Mouse (Mus musculus): ENCODE results near the gene Crhbp. TPM values are rescaled to one million over a fixed set of nuclear protein-coding genes. Genes with fewer than 3 reads are reported as not detected.
A peak's percentile ranks its signal among the peaks of the same experiment; 100 is the strongest.

Crhbp gene
- total and polyA plus RNA-seq, 2 experiments from 2014 or later, result 4.5 to 5.5 TPM

GRCm38 (mm10) chr13:95475124-95475523 is 30.4 kb upstream of the Crhbp start:
- H3K27me3 ChIP-seq (ENCODE audit: insufficient read depth, low read length), result no peaks in the 10 kb centered on the region
- no peak overlapping the region for H3K27ac ChIP-seq (ENCODE audit: low read depth, low read length)
- no peak overlapping the region for H3K9ac ChIP-seq
- no peak for DNase-seq
- H3K36me3 ChIP-seq (ENCODE audit: insufficient read depth), result no peaks in the 10 kb centered on the region
- H3K4me1 ChIP-seq (ENCODE audit: insufficient read depth), result no peaks in the 10 kb centered on the region
- H3K9me3 ChIP-seq (ENCODE audit: low read length), result no peaks in the 10 kb centered on the region
- no peak overlapping the region for H3K4me2 ChIP-seq (ENCODE audit: low read depth)
- no peak for ATAC-seq
- WGBS, result 63% methylated on average over 7 of the region's 7 CpGs
- TF ChIP-seq CTCF (IDR thresholded peaks at IDR 0.05; ENCODE audit: low read depth), result no peak
- H3K4me3 ChIP-seq (ENCODE audit: low read depth, low read length), result no peak overlapping the region

GRCm38 (mm10) chr13:95474294-95474693 is 29.6 kb upstream of the Crhbp start:
- DNase-seq (no peak), ATAC-seq (no peak)
- TF ChIP-seq CTCF (IDR thresholded peaks at IDR 0.05; ENCODE audit: low read depth), result no peak
- 85% methylated on average over 3 of the region's 3 CpGs for WGBS
- Histone ChIP-seq H3K4me2 (ENCODE audit: low read depth) (no peak overlapping the region), H3K9me3 (ENCODE audit: low read length) (no peaks in the 10 kb centered on the region), H3K4me1 (ENCODE audit: insufficient read depth) (no peaks in the 10 kb centered on the region), H3K36me3 (ENCODE audit: insufficient read depth) (no peaks in the 10 kb centered on the region), H3K27ac (ENCODE audit: low read depth, low read length) (no peak overlapping the region), H3K9ac (no peak overlapping the region), H3K4me3 (ENCODE audit: low read depth, low read length) (no peak overlapping the region), H3K27me3 (ENCODE audit: insufficient read depth, low read length) (no peaks in the 10 kb centered on the region)

GRCm38 (mm10) chr13:95470970-95471369 is 26.2 kb upstream of the Crhbp start:
- Histone ChIP-seq H3K27me3 (ENCODE audit: insufficient read depth, low read length) (no peaks in the 10 kb centered on the region), H3K4me2 (ENCODE audit: low read depth) (no peak overlapping the region), H3K9me3 (ENCODE audit: low read length) (no peaks in the 10 kb centered on the region), H3K4me3 (ENCODE audit: low read depth, low read length) (no peak overlapping the region), H3K36me3 (ENCODE audit: insufficient read depth) (no peaks in the 10 kb centered on the region), H3K4me1 (ENCODE audit: insufficient read depth) (no peaks in the 10 kb centered on the region), H3K27ac (ENCODE audit: low read depth, low read length) (no peak overlapping the region), H3K9ac (no peak overlapping the region)
- DNase-seq (peak; percentile 22), ATAC-seq (no peak)
- 50% methylated on average over 2 of the region's 2 CpGs for WGBS
- TF ChIP-seq CTCF (IDR thresholded peaks at IDR 0.05; ENCODE audit: low read depth), result peak; percentile 65

- no peaks in the 10 kb centered on the region for H3K4me1 ChIP-seq (ENCODE audit: insufficient read depth)
Measured at GRCm38 (mm10) chr13:95451529-95451928, 6.8 kb upstream of the Crhbp start.

GRCm38 (mm10) chr13:95450636-95451210 is 6.0 kb upstream of the Crhbp start:
- H3K27me3 ChIP-seq (ENCODE audit: insufficient read depth, low read length), result no peaks in the 10 kb centered on the region
- no peak for TF ChIP-seq CTCF (IDR thresholded peaks at IDR 0.05; ENCODE audit: low read depth)
- DNase-seq (no peak), ATAC-seq (no peak; the same call in 1 of the 2 replicates)
- no peak overlapping the region for H3K27ac ChIP-seq (ENCODE audit: low read depth, low read length)
- no peaks in the 10 kb centered on the region for H3K9me3 ChIP-seq (ENCODE audit: low read length)
- no peak overlapping the region for H3K4me2 ChIP-seq (ENCODE audit: low read depth)
- H3K9ac ChIP-seq, result no peak overlapping the region
- WGBS, result 93% methylated on average over 9 of the region's 9 CpGs
- H3K4me3 ChIP-seq (ENCODE audit: low read depth, low read length), result no peak overlapping the region
- no peaks in the 10 kb centered on the region for H3K36me3 ChIP-seq (ENCODE audit: insufficient read depth)
- no peaks in the 10 kb centered on the region for H3K4me1 ChIP-seq (ENCODE audit: insufficient read depth)

More at GRCm38 (mm10) chr13:95451529-95451928, 6.8 kb upstream of the Crhbp start:
- DNase-seq (no peak), ATAC-seq (no peak)
- no peak overlapping the region for H3K4me2 ChIP-seq (ENCODE audit: low read depth)
- WGBS, result 87% methylated on average over 2 of the region's 2 CpGs
- H3K9me3 ChIP-seq (ENCODE audit: low read length), result no peaks in the 10 kb centered on the region
- no peak overlapping the region for H3K4me3 ChIP-seq (ENCODE audit: low read depth, low read length)
- TF ChIP-seq CTCF (IDR thresholded peaks at IDR 0.05; ENCODE audit: low read depth), result no peak
- H3K27me3 ChIP-seq (ENCODE audit: insufficient read depth, low read length), result no peaks in the 10 kb centered on the region
- no peak overlapping the region for H3K9ac ChIP-seq
- H3K27ac ChIP-seq (ENCODE audit: low read depth, low read length), result no peak overlapping the region
- H3K36me3 ChIP-seq (ENCODE audit: insufficient read depth), result no peaks in the 10 kb centered on the region

GRCm38 (mm10) chr13:95449730-95450129 is 5.0 kb upstream of the Crhbp start:
- Histone ChIP-seq H3K27ac (ENCODE audit: low read depth, low read length) (no peak overlapping the region), H3K9ac (no peak overlapping the region), H3K4me1 (ENCODE audit: insufficient read depth) (no peaks in the 10 kb centered on the region), H3K4me2 (ENCODE audit: low read depth) (no peak overlapping the region), H3K27me3 (ENCODE audit: insufficient read depth, low read length) (peaks cover 4% of the 10 kb centered on the region), H3K4me3 (ENCODE audit: low read depth, low read length) (no peak overlapping the region), H3K9me3 (ENCODE audit: low read length) (no peaks in the 10 kb centered on the region), H3K36me3 (ENCODE audit: insufficient read depth) (no peaks in the 10 kb centered on the region)
- no peak for DNase-seq
- WGBS, result 80% methylated on average over 3 of the region's 3 CpGs
- no peak for ATAC-seq
- TF ChIP-seq CTCF (IDR thresholded peaks at IDR 0.05; ENCODE audit: low read depth), result no peak

GRCm38 (mm10) chr13:95444291-95444690 is 433 bp downstream of the Crhbp start:
- no peak overlapping the region for H3K27ac ChIP-seq (ENCODE audit: low read depth, low read length)
- H3K4me1 ChIP-seq (ENCODE audit: insufficient read depth), result 0 out of 2 replicates have a peak, but pooled peaks cover 5% of the 10 kb centered on the region
- H3K4me3 ChIP-seq (ENCODE audit: low read depth, low read length), result peak overlapping the region; percentile 40
- TF ChIP-seq CTCF (IDR thresholded peaks at IDR 0.05; ENCODE audit: low read depth), result no peak
- 16% methylated on average over 7 of the region's 7 CpGs for WGBS
- DNase-seq (no peak), ATAC-seq (no peak)
- H3K9me3 ChIP-seq (ENCODE audit: low read length), result no peaks in the 10 kb centered on the region
- peak overlapping the region; percentile 87 for H3K4me2 ChIP-seq (ENCODE audit: low read depth)
- H3K27me3 ChIP-seq (ENCODE audit: insufficient read depth, low read length), result peaks cover 25% of the 10 kb centered on the region
- H3K9ac ChIP-seq, result peak overlapping the region; percentile 40; the same call in 1 of the 2 replicates
- no peaks in the 10 kb centered on the region for H3K36me3 ChIP-seq (ENCODE audit: insufficient read depth)

All from forebrain, postnatal 0 days (tissue).